Mouse (Mus musculus) cerebellum, postnatal 4 days (tissue): ENCODE measurements at regions not wholly inside any gene's neighbourhood (a gene's known extent, or its start where the extent isn't known, plus 50 kb on each side); places are given as distances from the start of the nearest gene placed in this dataset.

Experiments used
- DNase-seq, 2 experiments: peaks; one replicate each; pipeline ENCODE4 v3.0.0; 2022; ENCODE audit warnings: low spot score in 2 of 2, mixed read lengths in 1 of 2

GRCm38 (mm10) chr9:61292501-61292900 lies 79.7 kb upstream of the Tle3 start:
- no peak for DNase-seq

GRCm38 (mm10) chr9:61293223-61293985 lies 78.8 kb upstream of the Tle3 start:
- no peak for DNase-seq

- DNase-seq: no peak
These were observed 77.2 kb upstream of the Tle3 start for GRCm38 (mm10) chr9:61295001-61295400.

DNA sequence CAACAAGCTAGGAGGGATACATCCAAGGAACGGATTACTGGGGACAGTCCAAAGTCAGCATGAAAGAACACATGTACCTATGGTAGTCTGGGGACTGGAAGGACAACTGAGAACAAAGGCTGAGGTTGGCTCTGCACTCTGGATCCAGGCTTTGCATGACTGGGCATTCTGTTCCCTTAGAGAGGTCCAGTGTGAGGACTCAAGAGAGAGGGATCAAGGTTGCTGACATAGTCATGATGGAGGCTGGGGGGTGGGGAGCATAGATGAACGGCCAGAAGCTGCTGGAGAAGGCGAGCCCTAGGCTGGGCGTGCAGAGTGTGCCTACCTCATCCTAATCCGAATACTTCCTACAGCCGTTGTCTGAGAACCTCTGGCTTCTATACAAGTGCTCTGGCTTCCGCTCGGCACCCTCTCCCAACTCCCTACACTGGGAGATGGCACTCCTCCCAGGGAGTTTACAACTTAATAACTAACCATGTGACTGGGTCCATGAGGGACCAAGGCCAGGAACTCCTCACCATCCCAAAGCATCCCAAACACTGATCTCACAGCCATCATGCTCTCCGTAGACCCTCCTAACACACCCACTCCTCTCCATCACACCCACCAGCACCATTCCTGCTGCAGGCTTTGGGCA lies 75.7 kb upstream of the Tle3 start:
- DNase-seq: no peak

DNA sequence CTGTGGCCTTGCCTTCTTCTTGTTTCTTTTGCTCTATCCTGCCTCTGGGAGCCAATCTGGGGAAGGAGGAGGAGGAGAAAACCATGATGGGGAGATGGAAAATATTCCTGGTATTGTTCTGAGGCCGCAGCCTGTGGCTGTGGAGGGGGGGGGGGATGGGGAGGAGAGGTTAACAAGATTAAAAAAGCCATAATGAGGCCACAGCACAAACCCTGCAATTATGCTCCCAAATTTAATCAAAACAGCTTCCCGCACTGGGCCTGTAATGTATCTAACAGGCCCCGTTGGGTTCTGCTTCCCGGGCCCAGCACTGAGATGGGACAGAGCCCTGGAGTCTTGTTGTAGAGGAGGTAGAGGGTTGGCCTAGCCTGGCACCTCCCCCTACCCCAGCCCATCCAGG lies 74.8 kb upstream of the Tle3 start:
- no peak for DNase-seq

DNA sequence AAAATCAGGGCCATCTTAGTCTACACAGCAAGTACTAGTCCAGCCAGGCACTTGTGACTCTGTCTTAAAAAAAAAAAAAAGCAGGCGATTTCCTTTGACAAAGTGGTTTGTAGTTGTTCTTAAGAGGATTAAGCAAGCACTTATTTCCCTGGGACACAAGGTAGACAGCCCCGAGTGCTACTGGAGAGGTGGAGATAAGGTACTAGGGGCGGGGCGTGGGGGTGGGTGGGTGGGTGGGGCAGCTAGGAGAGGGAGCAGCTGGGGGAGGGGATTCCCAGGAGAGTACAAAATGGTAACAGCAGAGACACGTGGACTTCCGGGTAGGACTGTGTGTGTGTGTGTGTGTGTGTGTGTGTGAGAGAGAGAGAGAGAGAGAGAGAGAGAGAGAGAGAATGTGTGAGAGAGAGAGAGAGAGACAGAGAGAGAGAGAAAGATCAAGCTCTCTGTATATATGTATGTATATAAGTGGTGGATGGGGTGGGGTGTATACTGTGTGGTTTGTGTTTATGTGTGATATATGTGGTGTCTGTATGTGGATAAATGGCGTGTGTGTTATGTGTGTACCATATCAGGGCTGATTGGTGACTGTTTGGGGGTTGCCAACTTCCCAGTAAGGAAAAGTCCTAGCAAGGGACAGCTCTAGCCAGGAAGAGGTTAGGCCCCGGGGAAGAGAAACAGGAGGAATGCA lies 72.1 kb upstream of the Tle3 start:
- DNase-seq: no peak

- DNase-seq: no peak
These were observed 71.1 kb upstream of the Tle3 start for GRCm38 (mm10) chr9:61301070-61301469.

DNA sequence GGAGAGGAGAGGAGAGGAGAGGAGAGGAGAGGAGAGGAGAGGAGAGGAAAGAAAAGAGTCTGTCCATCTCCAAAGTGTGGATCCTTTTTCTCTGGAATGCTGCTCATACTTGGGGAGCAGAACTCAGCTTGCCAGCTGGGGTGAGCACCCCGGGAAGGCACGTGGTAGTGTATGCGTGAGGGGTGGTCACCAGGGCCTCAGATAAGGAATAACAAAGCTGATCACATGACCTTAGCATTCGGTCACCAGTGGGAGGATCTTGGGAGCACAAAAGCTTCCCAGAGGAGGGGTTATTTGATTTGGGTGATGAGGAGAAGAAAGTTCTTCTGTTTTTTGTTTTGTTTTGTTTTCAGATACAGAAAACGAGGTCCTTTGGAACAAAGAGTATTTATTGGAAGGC lies 69.4 kb upstream of the Tle3 start:
- no peak for DNase-seq

GRCm38 (mm10) chr9:61306306-61306705 lies 65.9 kb upstream of the Tle3 start:
- no peak for DNase-seq

- no peak for DNase-seq
These were observed 63.1 kb upstream of the Tle3 start for GRCm38 (mm10) chr9:61309096-61309495.

DNA sequence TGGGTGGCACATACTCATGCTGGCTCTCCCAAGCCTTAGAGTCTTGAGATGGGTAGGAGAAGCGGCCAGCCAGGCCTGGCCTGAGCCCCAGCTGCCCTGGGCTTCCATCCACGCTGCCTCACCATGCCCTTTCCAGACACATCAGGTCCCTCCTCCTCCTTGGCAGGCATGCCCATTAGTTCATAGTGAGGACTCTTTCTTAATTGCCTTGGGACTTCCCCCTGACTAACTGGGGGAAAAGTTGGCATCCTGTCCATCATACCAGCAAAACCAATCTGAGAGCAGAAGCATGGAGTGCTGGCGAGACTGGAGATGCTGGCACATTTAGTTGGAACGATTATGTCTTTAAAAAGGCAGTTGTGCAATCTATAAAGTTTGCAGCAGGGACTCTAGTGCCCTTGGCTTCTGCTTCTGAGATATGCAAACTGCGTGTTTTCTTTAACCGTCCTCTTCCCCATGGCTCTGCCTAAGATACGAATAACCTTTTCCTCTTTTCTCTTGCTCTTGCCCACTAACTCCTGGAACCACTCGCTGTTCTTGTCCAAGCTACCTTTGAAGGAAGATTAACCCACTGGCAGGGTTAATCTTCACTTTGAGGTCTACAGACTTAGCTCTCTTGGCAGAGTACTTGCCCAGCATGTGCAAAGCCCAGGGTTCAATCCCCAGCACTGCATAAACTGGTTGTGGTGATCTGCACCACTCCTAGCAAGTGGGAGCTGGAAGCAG lies 62.2 kb upstream of the Tle3 start:
- DNase-seq: no peak

DNA sequence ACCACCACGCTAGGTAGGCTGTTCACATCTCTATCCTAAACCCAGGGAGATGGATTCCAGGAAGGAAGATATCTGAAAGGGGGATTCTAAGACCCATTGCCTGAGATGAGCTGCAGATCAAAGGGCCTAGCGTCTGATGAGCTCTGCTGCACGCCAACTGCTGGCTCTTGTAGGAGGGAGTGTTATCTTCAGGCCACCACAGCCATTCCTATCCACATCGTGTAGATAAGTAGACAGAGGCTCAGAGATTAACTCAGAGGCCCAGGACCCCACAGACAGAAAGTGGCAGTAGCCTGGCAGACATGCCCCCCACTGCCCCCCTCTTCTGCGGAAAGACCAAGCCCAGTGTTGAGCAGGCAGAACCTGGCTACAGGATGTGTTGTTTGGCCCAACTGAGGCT lies 61.6 kb upstream of the Tle3 start:
- no peak for DNase-seq

DNA sequence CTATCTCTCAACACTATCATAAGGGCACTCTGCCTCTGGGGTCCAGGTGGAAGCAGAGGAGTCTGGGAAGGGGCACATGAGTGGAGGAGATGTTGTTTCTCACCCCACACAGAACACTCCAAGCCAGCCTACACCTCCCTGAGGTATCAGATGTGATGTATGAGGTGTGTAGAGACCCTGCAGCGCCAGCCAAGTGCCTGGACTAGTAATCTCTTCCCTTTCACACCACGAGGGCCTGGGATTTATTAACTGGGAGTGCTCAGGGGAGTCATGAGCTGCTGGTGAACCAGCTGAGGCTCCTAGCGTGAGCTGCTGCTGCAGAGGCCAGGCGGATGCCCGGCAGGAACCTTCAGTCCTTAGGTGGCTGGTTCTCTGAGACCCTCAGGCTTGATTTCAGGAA lies 60.6 kb upstream of the Tle3 start:
- no peak for DNase-seq

GRCm38 (mm10) chr9:61314630-61315179 lies 57.5 kb upstream of the Tle3 start:
- DNase-seq: no peak

DNA sequence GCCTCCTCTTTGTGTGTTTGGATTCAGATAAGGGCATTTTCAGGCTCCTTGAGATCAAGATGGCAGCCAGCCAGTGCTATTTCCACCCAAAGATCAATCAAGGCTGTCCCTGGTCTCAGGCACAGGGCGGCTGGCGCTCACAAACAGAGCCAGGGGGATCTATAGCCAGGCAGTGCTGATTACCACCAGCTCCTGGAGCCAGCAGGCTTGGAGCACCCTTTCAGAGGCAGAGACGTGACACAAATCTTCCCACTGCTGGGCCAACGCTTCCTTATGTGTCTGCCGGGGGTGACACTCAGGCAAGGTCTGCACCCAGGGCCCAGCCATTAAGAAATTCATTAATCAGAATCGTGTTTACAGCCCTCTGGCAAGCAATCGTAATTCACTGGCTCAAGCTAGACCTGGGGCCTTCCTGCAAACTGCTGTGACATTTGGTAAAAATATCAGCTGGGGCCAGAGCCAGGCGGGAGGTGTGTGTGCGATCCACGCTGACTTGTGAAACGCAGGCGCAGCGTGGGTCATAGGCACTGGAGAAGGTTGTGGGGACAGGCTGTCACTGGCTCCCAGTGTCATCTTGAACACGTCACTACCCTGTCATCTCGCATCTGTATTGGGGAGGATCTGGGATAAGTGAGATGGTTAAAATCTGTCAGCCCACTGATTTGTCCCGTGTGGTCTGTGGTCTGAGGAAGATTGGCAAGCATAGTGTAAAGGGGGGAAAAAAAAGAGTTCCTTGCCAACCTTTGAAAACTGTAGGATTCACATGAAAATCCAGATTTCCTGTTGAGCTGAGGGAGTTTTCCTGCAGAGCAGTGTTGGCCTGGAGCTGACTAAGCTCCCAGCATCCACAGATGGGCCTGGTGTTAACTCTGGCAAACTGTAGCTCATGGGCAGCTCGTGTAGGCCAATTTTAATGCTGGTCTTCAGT lies 56.5 kb upstream of the Tle3 start:
- DNase-seq: peak in 1 of 2 experiments; percentile 38

GRCm38 (mm10) chr9:61316442-61316841 lies 55.7 kb upstream of the Tle3 start:
- no peak for DNase-seq

GRCm38 (mm10) chr9:61319721-61320120 lies 52.4 kb upstream of the Tle3 start:
- DNase-seq: peak in 1 of 2 experiments; percentile 22

- no peak for DNase-seq
These were observed 50.9 kb upstream of the Tle3 start for GRCm38 (mm10) chr9:61321314-61321713.

DNA sequence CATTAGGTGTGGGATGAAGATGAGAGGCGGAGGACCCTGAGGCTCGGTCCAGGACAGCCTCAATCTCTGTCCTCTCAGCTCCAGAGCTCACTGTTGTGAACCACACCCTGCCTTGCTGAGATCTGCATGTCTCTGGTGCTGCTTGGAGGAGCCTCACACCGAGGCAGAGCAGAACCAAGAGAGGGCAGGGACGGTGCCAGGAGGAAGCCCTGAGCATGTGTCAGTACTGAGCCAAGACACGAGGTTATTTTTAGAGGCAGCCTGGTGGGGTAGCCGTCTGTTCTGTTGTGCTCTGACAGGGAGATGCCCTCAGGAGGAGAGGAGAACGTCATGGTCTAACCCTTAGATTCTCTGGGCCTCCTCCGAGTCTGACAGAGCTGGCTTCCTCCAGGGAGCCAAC lies 50.3 kb upstream of the Tle3 start:
- no peak for DNase-seq

DNA sequence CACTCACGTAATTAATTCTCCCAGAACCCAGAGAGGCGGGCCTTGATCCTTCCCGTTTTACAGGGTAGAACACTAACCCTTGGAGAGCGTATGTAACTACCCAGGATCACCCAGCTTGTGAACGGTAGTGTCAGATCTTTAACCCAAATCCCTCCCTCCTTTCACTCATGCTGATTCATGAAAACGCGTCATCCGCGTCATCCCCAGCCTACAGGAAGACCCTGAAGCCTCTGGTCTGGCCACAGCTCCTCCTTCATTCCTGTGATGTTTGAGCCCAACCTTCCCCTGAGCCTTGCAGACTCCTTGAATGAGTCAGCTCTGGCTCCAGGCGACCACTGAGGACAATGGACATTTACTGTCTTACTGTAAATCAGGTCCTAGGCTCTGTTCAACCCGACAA lies 49.8 kb upstream of the Tle3 start:
- DNase-seq: no peak
